Comparison of ENCODE assay signal across 8 mouse cellular contexts in genomic region chr11:97149995-97150410, GRCm38 (mm10). TPM values are rescaled to one million over a fixed set of nuclear protein-coding genes. Genes with fewer than 3 reads are reported as not detected.
DNase-seq lines count a peak whose midpoint lies in the region; ATAC-seq and TF ChIP-seq lines count a peak whose summit lies in the region.

No protein-coding gene starts in this region.

- peaks cover 19% of the 10 kb centered on the region for H3K4me1 ChIP-seq in cerebellum, adult 2 months (ENCODE audit: control insufficient read depth, insufficient read depth, low read length)
- H3K4me1 ChIP-seq in hindbrain, embryonic 12.5 days, result peaks cover 33% of the 10 kb centered on the region
- H3K4me1 ChIP-seq in limb, embryonic 10.5 days, result peaks cover 86% of the 10 kb centered on the region
- H3K4me1 ChIP-seq in stomach, embryonic 15.5 days, result peaks cover 38% of the 10 kb centered on the region

- DNase-seq in cerebellum, adult 11 months, result peak; percentile 64
- peak; percentile 75 to 79 for DNase-seq in cerebellum, adult 2 months
- DNase-seq in frontal cortex, postnatal 25 days (ENCODE audit: low spot score in 2 of 2), result peak; percentile 35 to 50
- peak; percentile 71 for DNase-seq in limb, embryonic 10.5 days (ENCODE audit: low spot score)

- H3K4me3 ChIP-seq in cerebellum, adult 2 months (replicated peaks; ENCODE audit: insufficient read depth, low read depth, low read length), result peak overlapping the region; percentile 65
- peak overlapping the region; percentile 81 for H3K4me3 ChIP-seq in hindbrain, embryonic 12.5 days
- peak overlapping the region; percentile 84 for H3K4me3 ChIP-seq in limb, embryonic 10.5 days
- peak overlapping the region; percentile 75 for H3K4me3 ChIP-seq in stomach, embryonic 15.5 days (replicated peaks)

- no peaks in the 10 kb centered on the region for H3K9me3 ChIP-seq in hindbrain, embryonic 12.5 days (replicated peaks)
- no peaks in the 10 kb centered on the region for H3K9me3 ChIP-seq in limb, embryonic 10.5 days (replicated peaks)
- no peaks in the 10 kb centered on the region for H3K9me3 ChIP-seq in stomach, embryonic 15.5 days

- ATAC-seq in cerebellum, adult (ENCODE audit: insufficient number of reproducible peaks, low FRiP score, low TSS enrichment), result no peak
- no peak for ATAC-seq in hindbrain, embryonic 12.5 days (ENCODE audit: low FRiP score)
- ATAC-seq in megakaryocyte-erythroid progenitor cell, adult 5-6 weeks (replicated peaks; ENCODE audit: low FRiP score, low TSS enrichment, poor library complexity, severe bottlenecking), result 0 out of 2 replicates have a peak, but pooled peaks have one; percentile 5
- peak; percentile 37 for ATAC-seq in stomach, embryonic 15.5 days (ENCODE audit: insufficient read depth, low FRiP score, low read depth)

- peaks cover 14% of the 10 kb centered on the region for H3K36me3 ChIP-seq in hindbrain, embryonic 12.5 days
- H3K36me3 ChIP-seq in limb, embryonic 10.5 days, result peaks cover 39% of the 10 kb centered on the region
- 0 out of 2 replicates have a peak, but pooled peaks cover 7% of the 10 kb centered on the region for H3K36me3 ChIP-seq in stomach, embryonic 15.5 days

- H3K27me3 ChIP-seq in cerebellum, adult 2 months (ENCODE audit: control insufficient read depth, insufficient read depth, low read length), result no peaks in the 10 kb centered on the region
- H3K27me3 ChIP-seq in hindbrain, embryonic 12.5 days, result peaks cover 21% of the 10 kb centered on the region; the same call in 1 of the 2 replicates
- peaks cover 9% of the 10 kb centered on the region; the same call in 1 of the 2 replicates for H3K27me3 ChIP-seq in limb, embryonic 10.5 days (ENCODE audit: low read depth, poor library complexity, severe bottlenecking)
- H3K27me3 ChIP-seq in stomach, embryonic 15.5 days (replicated peaks), result no peaks in the 10 kb centered on the region

- no peak for TF ChIP-seq POLR2A in cerebellum, adult 2 months (IDR thresholded peaks at IDR 0.05; ENCODE audit: borderline replicate concordance, insufficient read depth, low read length)

- WGBS in cerebellum, adult 2 months, result under 1% methylated on average over 14 of the region's 14 CpGs
- 1% methylated on average over 14 of the region's 14 CpGs for WGBS in hindbrain, embryonic 12.5 days
- 2% methylated on average over 14 of the region's 14 CpGs for WGBS in limb, embryonic 10.5 days
- WGBS in stomach, embryonic 15.5 days, result 2% methylated on average over 14 of the region's 14 CpGs

- no peak for TF ChIP-seq CTCF in cerebellum, adult 2 months (IDR thresholded peaks at IDR 0.05; ENCODE audit: borderline replicate concordance, insufficient read depth, low read depth, low read length)

- H3K4me2 ChIP-seq in hindbrain, embryonic 12.5 days (replicated peaks), result peak overlapping the region; percentile 86
- peak overlapping the region; percentile 93 for H3K4me2 ChIP-seq in stomach, embryonic 15.5 days

- peak overlapping the region; percentile 26 for H3K27ac ChIP-seq in cerebellum, adult 2 months (ENCODE audit: insufficient read depth, low read length)
- H3K27ac ChIP-seq in hindbrain, embryonic 12.5 days, result peak overlapping the region; percentile 96
- peak overlapping the region; percentile 97 for H3K27ac ChIP-seq in limb, embryonic 10.5 days
- peak overlapping the region; percentile 78 for H3K27ac ChIP-seq in stomach, embryonic 15.5 days

- peak overlapping the region; percentile 91 for H3K9ac ChIP-seq in hindbrain, embryonic 12.5 days
- H3K9ac ChIP-seq in stomach, embryonic 15.5 days, result no peak overlapping the region

RNA-seq across cellular contexts. Expression of gene Tbkbp1, which starts 1.3 kb away (rescaled TPM):
- 94.3 and 97.7 TPM in 2 replicates for polyA plus RNA-seq in cerebellum, adult 2 months (2012; rRNA removed)
- polyA plus RNA-seq in hindbrain, embryonic 12.5 days (2016; fragmentation: Nextera tagmentation; extraction: Ambion mirVana), result 10.1 and 10.5 TPM in 2 replicates
- 6.1 and 7.8 TPM in 2 replicates for polyA plus RNA-seq in limb, embryonic 10.5 days (2016; fragmentation: Nextera tagmentation; extraction: Ambion mirVana)
- 0.89 TPM in 1 of 2 replicates, not detected in the other for total RNA-seq in megakaryocyte-erythroid progenitor cell, adult 5-6 weeks (2014; fragmentation: Nextera tagmentation)
- total RNA-seq in megakaryocyte-erythroid progenitor cell, adult 5-6 weeks (2017), result 0.23 TPM in 2 replicates
- 4.1 and 5.3 TPM in 2 replicates for polyA plus RNA-seq in stomach, embryonic 15.5 days (2015; fragmentation: Nextera tagmentation; extraction: Ambion mirVana)

RNA-seq across cellular contexts. Expression of gene Tbx21, which starts 34.9 kb away (rescaled TPM):
- 0.03 TPM in 2 replicates for polyA plus RNA-seq in cerebellum, adult 2 months (2012; rRNA removed)
- 0.10 TPM in 1 of 2 replicates, not detected in the other for polyA plus RNA-seq in hindbrain, embryonic 12.5 days (2016; fragmentation: Nextera tagmentation; extraction: Ambion mirVana)
- 0.05 and 0.08 TPM in 2 replicates for polyA plus RNA-seq in limb, embryonic 10.5 days (2016; fragmentation: Nextera tagmentation; extraction: Ambion mirVana)
- 0.96 and 1.9 TPM in 2 replicates for total RNA-seq in megakaryocyte-erythroid progenitor cell, adult 5-6 weeks (2014; fragmentation: Nextera tagmentation)
- 0.30 and 0.61 TPM in 2 replicates for total RNA-seq in megakaryocyte-erythroid progenitor cell, adult 5-6 weeks (2017)
- polyA plus RNA-seq in stomach, embryonic 15.5 days (2015; fragmentation: Nextera tagmentation; extraction: Ambion mirVana), result 0.24 TPM in 1 of 2 replicates, not detected in the other

RNA-seq across cellular contexts. Expression of gene Kpnb1, which starts 37.7 kb away (rescaled TPM):
- 82.0 and 83.9 TPM in 2 replicates for polyA plus RNA-seq in cerebellum, adult 2 months (2012; rRNA removed)
- polyA plus RNA-seq in hindbrain, embryonic 12.5 days (2016; fragmentation: Nextera tagmentation; extraction: Ambion mirVana), result 53.9 and 57.8 TPM in 2 replicates
- polyA plus RNA-seq in limb, embryonic 10.5 days (2016; fragmentation: Nextera tagmentation; extraction: Ambion mirVana), result 82.8 and 88.9 TPM in 2 replicates
- 185 and 196 TPM in 2 replicates for total RNA-seq in megakaryocyte-erythroid progenitor cell, adult 5-6 weeks (2014; fragmentation: Nextera tagmentation)
- 436 and 446 TPM in 2 replicates for total RNA-seq in megakaryocyte-erythroid progenitor cell, adult 5-6 weeks (2017)
- 47.2 and 50.2 TPM in 2 replicates for polyA plus RNA-seq in stomach, embryonic 15.5 days (2015; fragmentation: Nextera tagmentation; extraction: Ambion mirVana)

Comparison
In these comparisons a context has a peak if more than half of its experiments do, and no peak if none do; other contexts are left out.
1. ATAC-seq: peak in megakaryocyte-erythroid progenitor cell, adult 5-6 weeks (single experiment) and stomach, embryonic 15.5 days (single experiment); none in cerebellum, adult (single experiment) and hindbrain, embryonic 12.5 days (single experiment).
2. H3K27ac ChIP-seq: peak in every context shown above with its lines; median percentile 97 in limb, embryonic 10.5 days; 96 in hindbrain, embryonic 12.5 days; 78 in stomach, embryonic 15.5 days; 26 in cerebellum, adult 2 months.
3. Peak in every context shown above with its lines, with median percentiles within 50 percentile points of each other: DNase-seq and H3K4me3 ChIP-seq.